Mouse (Mus musculus): ENCODE measurements around the gene Sik2.

Gene Sik2

DNA sequence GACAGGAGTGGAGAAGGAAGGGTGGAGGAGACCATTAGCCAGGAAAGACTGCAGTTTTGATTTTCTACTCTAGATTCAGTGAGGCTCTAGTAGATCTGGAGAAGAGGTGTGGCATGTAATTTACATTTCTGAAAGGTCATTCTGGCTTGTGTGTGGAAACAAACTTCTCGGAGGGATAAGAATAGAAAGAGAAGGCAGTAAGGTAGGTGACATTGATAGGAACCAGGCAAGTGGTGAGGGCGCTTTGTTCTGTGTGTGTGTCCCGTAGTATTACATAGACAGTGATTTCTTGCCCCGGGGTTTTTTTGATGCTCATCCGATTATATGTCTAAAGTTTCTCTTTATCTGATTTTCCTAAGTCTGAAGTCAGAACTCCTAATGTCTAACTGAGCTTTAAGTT lies 144.0 kb downstream of the Sik2 start:
- DNase-seq = no peak

DNA sequence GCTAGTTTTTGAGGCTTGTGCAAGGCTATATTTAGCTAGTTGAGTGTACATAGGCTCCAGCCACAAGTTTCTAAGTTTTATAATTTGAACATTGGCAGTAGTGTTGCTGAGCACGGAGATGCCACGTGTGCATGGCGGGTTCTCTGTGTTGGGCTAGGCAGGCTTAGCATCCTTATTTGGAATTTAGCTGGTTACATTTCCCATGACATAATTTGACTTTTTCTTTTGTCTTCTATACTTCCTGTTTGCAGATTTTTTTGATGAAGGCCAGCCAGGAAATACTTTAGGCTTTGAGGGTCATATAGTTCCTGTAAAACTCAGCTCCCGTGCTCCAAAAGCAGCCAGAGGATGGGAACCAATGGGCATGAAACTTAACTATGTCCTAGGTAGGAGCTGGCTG lies 145.0 kb downstream of the Sik2 start:
- DNase-seq = no peak

DNA sequence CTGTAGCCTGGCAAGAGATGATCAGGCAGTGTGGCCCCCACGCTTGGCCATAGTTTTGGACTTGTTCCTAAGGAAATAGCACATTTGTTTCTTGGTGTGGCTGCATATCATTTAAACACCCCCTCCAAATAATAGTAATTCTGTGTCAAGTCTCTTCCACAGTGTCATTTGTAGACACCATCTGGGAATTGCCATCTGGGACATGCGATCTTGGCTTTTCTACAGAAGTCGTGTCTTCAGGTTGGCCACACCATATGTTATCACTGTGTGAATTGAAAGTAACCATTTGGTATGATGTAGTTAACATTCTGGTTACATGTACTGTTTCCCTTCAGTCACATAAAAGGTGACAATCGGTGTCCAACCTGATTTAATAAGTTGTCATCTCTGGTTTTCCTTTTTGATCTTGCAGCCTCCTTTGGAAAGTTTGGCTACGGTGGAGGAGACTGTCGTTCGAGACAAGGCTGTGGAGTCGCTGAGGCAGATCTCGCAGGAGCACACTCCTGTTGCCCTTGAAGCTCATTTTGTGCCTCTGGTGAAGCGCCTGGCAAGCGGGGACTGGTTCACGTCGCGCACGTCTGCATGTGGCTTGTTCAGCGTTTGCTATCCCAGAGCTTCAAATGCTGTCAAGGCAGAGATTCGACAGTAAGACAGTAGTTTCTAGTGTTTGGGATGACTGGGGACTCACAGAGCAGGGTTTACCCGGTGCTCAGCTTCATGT lies 147.6 kb downstream of the Sik2 start:
- no peak for DNase-seq

DNA sequence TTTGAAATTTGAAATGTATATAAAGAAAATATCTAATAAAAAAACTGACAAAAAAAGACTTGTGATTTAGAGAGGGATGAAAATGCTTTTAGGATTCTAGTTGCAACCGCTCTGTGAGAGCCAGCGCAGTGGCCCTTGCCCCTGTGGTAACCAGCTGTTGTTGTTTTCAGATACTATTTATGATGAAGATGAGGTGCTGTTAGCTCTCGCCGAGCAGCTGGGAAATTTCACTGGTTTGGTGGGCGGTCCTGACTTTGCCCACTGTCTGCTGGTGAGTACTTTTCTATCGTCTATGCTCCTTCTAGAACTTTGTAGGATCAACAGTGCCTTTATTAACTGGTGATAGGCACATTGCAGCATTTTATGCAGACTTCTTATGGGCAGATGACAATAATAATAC lies 150.2 kb downstream of the Sik2 start:
- DNase-seq = no peak

DNA sequence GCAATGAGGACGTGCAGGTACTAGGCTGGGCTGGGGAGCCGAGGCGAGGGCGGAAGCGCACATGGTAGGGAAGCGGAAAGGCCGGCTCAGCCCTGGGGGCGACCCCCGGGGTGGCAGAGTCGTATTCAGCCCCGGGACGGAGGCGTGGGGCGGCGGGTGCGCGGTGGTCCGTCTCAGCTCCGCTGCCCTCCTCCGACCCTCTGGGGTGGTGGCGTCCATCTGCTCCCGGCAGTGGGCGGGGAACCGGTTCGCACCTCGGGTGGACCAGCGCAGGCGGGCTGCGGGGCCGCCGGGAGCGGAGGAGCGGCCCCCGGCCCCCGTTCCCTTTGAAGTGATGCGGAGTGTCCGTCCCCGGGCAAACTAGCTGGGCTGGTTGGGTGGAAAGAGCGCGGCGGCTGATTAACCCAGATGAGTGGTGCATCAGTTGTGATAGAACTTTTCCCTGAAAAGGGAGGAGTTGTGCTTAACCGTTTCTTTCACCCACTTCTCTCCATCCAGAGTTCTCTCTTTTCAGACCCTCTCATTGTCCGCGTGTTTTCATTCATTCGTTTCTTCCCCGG lies 151.7 kb downstream of the Sik2 start:
- peak; percentile 24 to 64 for DNase-seq

DNA sequence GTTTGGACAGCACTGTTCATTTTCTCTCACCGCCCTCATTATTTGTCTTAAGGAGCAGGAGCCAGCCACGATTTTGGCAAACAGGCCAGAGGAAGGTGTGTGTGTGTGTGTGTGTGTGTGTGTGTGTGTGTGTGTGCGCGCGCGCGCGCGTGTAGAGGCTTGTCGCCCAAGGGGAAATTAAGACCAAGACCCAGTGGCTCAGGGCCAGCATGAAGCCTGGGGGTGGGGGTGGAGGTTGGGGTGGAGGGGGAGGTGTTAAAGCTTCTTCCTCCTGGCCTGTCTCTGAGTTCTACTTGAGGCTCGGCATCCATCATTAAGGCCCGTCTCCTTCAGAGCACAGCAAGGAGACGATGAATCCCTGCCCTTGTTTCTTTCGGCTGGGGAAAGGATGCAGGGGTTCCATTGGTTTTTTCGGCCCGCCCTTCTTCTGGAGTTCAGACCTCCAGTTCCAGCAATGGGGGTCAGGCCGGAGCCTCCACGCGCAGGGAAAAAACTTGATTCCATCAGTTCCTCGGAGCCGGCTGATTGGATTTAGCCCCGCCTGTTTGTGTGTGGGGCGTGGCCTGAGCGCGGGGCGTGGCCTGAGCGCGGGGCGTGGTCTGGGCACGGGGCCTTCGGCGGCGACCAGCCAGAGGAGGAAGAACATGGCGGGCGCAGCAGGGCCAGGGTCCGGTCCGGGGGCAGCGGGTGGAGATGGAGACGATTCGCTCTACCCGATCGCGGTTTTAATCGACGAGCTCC lies 152.4 kb downstream of the Sik2 start:
- DNase-seq = peak; percentile 93 to 96

DNA sequence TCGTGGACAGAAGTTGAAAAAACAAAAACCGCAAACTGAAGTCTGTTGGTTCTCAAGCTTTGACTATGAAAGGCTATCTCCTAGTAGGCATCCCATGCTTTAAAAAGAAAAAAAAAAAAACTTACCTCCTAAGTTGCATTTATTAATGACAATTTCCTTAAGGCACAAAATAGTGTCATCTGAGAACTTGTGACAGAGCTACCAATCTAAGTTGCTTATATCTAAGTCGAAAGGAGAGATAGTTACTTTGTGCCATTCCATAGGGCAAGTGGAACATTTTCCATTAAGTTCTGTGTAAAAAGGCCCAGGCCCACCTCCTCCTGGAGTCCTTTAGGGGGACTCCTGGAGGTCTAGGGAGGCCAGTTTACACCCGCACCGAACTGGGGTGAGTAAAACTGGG lies 153.1 kb downstream of the Sik2 start:
- DNase-seq = no peak

DNA sequence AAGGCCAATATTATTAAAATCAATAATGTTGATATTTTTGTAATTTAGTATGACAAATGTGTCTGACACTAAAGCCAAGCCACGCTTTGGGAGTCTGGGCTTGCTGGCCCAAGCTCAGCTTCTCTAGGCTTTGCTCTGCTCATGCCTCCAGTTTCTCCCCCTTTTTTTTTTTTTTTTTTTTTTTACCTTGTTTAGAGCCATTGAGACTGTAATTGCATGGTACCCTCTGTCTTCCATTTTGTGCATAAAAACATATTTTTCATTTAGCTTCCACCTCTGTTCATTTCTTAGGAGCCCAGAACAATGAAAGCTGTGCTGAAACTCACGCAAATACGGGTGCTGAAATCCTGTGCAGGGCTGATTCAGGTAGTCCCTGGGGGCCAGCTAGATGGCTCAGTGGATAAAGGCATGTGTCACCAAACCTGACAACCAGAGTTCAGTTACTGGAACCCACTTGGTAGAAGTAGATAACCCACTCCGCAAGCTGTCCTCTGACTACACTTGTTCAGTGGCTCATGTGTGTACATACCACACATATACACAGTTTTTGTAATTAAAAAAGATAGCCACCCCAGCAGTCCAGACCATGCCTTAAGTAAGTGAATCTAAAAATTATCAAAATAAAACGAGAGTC lies 153.6 kb downstream of the Sik2 start:
- no peak for DNase-seq

DNA sequence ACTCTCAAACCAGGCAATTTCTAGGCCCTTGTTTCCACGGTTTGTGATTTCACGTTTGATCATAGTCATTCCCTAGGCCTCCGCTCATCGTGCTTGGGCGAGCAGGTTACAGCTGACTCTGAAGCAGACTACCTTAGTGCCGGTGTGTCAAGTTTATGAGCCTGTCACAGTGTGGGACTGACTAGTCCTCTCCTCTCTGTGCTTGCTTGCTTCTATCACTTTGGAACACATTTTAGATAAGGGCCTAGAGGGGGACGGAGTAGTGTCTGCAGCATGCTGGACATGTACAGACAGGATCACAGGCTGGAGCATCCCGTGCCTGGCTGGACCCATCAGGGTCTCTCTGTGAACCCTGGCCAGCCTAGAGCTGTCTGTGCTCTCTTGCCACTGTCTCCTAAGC lies 154.5 kb downstream of the Sik2 start:
- DNase-seq = no peak

DNA sequence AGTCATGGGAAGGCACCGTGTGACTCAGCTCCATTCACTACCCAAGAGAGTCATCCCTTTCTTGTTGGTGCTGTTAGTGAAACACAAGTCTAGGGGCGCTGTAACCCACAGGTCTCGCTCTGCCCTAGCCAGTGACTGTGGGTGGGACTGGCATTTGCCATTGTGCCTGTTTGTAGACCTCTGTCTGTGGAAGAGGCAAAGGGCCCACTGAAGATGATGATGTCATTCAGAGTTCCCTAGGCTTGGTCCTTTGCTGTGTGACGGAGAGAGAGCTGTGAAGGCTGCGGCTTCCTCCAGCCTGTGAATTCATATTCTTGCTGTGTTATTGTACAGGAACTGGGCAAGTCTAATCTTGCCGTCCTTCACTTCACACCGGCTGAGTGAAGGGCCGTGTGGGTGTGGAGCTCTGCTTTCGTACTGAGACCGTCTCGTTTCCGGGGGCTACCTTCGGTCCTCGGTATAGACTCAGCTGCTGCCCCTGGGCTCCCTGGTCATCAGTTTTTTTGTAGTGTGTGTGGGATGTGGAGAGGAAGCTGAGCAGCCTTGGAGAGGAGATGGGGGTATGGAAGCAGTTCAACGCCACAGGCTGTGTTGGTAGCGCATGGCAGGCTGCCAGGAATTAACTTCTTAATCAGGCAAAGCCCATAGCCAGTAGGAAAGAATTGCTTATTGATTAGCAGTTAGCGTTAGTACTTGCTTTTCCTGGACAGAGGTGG lies 156.1 kb downstream of the Sik2 start:
- DNase-seq = peak in 1 of 2 experiments; percentile 20

DNA sequence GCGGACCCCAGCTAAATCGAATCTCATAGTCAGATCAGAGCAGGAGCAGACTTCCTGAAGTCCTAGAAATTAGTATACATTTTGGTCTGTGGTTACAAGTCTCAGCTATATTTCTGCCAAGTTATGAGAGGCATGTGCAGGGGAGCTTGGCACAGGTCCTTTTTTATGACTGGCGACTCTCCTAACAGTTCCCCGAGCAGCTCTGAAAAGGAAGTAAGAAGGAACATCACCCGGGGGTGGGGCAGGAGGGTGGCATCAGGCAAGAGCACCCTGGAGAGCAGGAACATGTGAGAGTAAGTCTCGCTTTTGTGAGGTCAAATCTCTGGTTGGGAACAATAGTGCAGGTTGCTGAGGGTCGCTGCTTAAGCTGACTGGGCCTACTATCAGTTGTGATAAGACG lies 158.2 kb downstream of the Sik2 start:
- peak in 1 of 2 experiments; percentile 30 for DNase-seq

DNA sequence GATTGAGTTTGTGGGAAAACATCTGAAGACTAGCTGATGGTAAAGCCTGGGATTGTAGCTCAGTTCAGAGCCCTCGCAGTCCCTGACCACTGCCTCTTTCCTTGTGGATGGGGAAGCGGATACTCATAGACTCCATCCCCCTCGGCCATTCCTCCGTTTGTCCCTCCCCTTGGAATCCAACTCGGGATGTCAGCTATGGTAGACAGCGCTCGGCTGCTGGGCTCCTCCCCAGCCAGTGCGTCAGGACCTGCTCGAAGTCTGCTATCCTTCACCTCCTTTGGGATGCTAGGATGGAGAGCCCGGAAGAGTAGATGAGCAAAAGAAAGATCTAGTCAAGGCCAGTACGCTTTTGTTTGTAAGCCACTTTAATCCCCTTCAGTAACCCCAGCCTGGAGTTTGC lies 158.6 kb downstream of the Sik2 start:
- DNase-seq = no peak

DNA sequence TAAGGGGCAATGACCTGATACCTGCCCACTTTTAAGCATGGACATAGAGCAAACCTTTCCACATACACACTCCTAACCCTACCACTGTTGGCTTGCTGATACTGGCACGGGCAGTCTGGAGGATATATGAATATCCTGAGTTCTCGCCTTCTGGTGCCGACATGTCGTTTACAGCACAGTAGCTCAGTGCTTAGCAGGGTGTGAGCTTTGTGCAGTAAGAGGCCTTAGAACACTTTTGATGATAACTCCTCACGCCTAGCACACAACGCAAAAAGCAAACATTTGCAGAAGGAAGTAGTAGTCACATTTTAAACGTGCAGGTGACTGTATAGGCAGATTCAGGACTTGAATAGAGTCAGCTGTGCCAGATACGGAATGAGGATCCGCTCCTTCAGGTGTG lies 159.1 kb downstream of the Sik2 start:
- no peak for DNase-seq

DNA sequence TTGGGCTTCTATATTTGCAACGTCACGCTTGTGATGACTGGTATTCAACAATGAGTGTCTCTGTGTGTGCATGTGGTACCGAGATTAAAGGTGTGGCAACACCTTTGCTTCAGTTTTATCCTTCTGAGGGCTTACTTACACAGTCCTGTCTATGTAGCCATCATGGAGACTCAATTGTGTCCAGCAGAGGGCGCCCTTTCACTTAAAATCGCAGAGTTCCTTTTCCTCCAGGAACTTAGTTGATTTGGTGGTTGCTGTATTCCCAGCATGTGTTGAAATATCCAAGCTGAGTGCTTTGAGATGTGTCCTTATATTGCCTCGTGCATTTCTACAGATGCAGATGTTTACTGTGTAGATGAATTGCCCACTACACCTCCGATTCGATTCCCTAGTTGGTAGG lies 159.6 kb downstream of the Sik2 start:
- peak; percentile 91 to 95 for DNase-seq

DNA sequence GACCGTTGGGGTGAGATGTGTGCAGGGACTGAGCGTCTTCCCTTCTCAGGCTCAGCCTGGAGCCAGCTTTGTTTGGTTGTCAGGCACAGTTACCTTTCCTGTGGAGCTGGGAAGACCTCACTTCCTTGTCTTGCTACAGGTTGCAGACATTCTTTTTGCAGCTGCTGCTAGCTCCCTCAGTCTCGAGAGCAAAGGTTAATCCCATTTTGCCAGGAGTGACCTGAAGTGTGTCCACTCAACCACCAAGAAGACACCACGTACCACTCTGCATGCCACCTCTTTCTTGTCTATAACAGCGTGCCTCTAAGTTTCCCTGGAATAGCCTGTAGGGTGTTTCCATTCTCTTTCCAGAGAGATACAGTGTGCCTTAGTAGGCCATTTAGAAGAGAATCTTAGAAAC lies 160.1 kb downstream of the Sik2 start:
- peak; percentile 59 to 78 for DNase-seq

DNA sequence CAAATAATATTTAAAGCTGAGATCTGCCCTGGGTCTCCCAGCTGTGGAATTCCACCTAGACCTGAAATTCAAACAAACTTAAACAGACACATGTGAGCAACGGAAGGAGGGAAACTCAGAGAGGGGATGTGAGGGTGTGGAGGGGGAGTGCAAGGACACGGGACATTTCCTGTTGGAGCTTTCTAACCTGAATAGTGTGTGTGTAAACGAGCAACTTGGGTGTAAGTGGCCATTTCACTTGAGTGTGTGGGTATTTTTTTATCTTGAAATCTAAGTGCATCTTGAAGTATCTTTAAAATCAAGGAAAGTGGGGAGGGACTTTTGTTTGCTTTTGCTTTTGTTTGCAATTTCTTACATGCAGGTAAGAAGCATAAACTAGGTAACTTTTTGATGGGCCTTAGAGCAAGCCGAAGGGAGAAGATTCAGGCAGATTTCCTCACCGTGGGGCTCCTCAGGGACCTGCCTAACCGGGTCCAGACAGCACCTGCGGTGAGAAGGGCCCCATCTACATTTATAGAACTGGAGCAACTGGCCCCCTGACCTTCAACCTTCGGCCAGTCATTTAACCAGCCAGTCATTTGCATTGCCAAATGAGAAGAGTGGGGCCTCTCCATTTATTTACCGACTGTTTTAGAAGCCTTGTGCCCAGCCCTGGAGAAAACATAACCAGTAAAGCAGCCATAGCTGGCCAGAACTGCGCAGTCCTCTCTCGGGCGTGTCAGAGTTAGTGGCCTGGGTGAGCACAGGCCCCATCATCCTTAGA lies 161.1 kb downstream of the Sik2 start:
- peak; percentile 50 to 59 for DNase-seq

DNA sequence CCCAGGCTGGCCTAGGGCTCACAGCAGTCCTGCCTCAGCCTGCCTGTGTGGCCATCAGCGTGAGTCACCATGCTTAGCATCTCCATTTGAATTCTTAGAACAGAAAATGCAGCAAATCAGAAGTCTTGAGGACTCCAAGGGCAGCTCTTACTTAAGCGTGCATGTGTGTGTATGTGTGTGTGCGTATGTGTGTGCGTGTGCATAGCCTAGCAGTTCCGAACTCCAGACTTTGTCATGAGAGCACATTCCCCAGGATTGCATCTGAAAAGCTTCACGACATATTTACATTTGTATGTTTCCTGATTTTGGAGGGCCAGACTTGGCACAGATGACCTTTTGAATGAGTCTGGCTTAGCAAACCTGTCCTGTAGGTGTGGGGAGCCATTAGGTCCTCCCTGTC lies 161.7 kb downstream of the Sik2 start:
- DNase-seq = no peak

DNA sequence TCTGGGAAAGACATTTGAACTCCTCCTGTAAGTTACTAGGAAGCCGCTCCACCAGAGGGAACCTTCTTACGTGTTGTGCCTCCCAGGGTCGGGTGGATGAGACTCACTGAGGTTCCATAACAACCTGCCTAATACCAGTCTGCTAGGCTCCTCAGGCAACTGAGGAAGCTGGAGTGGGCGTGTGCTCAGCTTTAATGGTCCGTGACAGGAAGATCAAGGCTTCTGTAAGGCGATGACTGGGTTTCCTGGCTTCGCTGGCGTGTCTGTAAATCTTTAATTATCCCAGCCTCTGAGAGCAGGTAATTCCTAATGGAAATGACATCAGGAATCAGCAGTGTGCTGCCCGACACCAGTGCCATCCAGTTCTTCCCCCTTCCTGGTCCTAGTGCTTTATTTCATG lies 163.3 kb downstream of the Sik2 start:
- peak; percentile 83 to 90 for DNase-seq

DNA sequence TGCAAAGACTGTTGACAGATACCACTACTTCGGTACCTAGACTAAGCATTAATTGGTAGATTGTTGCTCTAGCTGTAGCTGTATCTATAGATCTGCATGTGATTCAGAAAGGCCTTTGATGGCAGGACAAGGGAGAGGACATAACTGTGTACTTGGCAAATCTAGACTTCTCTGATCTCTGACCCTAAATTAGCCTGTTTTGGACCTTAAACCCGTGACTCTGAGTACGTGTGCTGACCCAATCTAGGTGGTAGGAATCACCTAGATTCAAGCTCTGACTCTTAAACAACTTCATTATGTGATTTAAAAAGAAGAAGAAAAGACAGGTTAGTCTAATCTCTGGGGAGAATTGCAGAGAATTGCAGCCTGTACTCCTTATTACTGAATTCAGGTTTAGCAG lies 163.8 kb downstream of the Sik2 start, which contains the start of gene Ppp2r1b:
Ppp2r1b (plus strand) TSS at position 221 of the 400 bp plus-strand sequence.
- peak in 1 of 2 experiments; percentile 41 for DNase-seq

Measured in kidney, postnatal 36 days (tissue).